Mouse (Mus musculus) inflammation-experienced regulatory T-cells (primary cell): Measurements from ENCODE around the gene Vmn2r21. TPM values are rescaled to one million over a fixed set of nuclear protein-coding genes. Genes with fewer than 3 reads are reported as not detected.

ENCODE experiments used
- polyA plus RNA-seq, 2 experiments: library from polyadenylated mRNA; unstranded; fragments of 100-300 nt; shearing (Covaris generic); gene quantifications; one replicate each; pipeline ENCODE4 v1.2.1; 2017

The Vmn2r21 gene
- polyA plus RNA-seq = not detected

DNA sequence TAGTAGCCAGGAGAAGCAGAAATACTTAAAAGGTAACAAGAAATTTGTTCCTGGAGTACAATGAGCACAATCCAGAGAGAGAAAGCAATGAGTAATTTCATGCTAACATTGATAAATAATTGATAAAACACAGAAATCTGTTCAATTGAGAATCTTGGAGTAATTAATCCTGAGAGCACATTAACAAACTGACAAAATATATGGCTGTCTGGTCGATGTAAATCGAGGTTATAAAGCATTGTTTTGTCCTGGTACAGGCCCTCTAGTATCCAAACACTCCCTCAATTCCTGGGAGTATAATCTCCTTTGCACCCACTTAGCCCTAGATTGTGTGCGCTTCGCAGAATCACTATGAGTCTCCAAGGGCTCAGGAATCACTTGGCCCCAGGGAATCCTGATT, at the start of gene Vmn2r21:
Vmn2r21 (minus strand) TSS at position 101 of the 400 bp plus-strand sequence.

Other genes with a start within 250 kb of the Vmn2r21 start
- under 1 TPM in 1 of 2 experiments, not detected in 1; 0.36 TPM for gene Clec4e, start 243.5 kb downstream of the Vmn2r21 start, polyA plus RNA-seq
- 1 to 10 TPM in 1 of 2 experiments, under 1 TPM in 1; 0.33 to 1.0 TPM for gene Vmn2r19, start 225.1 kb downstream of the Vmn2r21 start, polyA plus RNA-seq
- under 1 TPM; 0.05 to 0.60 TPM for gene Vmn2r20, start 115.3 kb downstream of the Vmn2r21 start, polyA plus RNA-seq
- under 1 TPM; 0.10 to 0.61 TPM for gene Vmn2r22, start 117.3 kb upstream of the Vmn2r21 start, polyA plus RNA-seq
- under 1 TPM; 0.04 TPM for gene Vmn2r23, start 169.3 kb upstream of the Vmn2r21 start, polyA plus RNA-seq
- gene Vmn2r24, start 245.5 kb upstream of the Vmn2r21 start, polyA plus RNA-seq = under 1 TPM; 0.10 to 0.22 TPM